Mouse (Mus musculus) erythroblast, embryonic 14.5 days (primary cell): ENCODE measurements around the gene Relt. TPM values are rescaled to one million over a fixed set of nuclear protein-coding genes. Genes with fewer than 3 reads are reported as not detected.

Source experiments
- H3K27me3 ChIP-seq: 2 replicates; pipeline ENCODE4 v1.6.1; 2012; ENCODE audit warnings: inconsistent platforms; ENCODE audit not compliant: control insufficient read depth
- H3K36me3 ChIP-seq: 2 replicates; pipeline ENCODE4 v1.6.1; 2012; ENCODE audit warnings: mild to moderate bottlenecking, inconsistent platforms; ENCODE audit not compliant: control insufficient read depth
- H3K4me1 ChIP-seq: 2 replicates; pipeline ENCODE4 v1.6.1; 2012; ENCODE audit warnings: inconsistent platforms; ENCODE audit not compliant: control insufficient read depth
- H3K4me3 ChIP-seq: replicated peaks from 2 replicates; pipeline ENCODE3; 2012; ENCODE audit warnings: moderate library complexity, mild to moderate bottlenecking, inconsistent platforms
- H3K9me3 ChIP-seq: 2 replicates; pipeline ENCODE4 v1.6.1; 2012; ENCODE audit warnings: low read length, inconsistent platforms, mixed read lengths; ENCODE audit not compliant: control insufficient read depth
- GATA1 ChIP-seq: IDR thresholded peaks from 2 replicates; pipeline ENCODE4 v1.6.1; 2012; ENCODE audit warnings: low read length, inconsistent platforms, mixed read lengths
- TAL1 ChIP-seq: IDR thresholded peaks from 3 replicates; pipeline ENCODE4 v1.6.1; 2012; ENCODE audit warnings: low read length, inconsistent platforms, mixed read lengths
- polyA plus RNA-seq: library from polyadenylated mRNA; stranded (reverse); fragments of >175 nt; gene quantifications from 2 replicates; pipeline ENCODE4 v1.2.3, GENCODE M21; 2012

Gene Relt
- polyA plus RNA-seq, 1 experiment, result 17.6 TPM

DNA sequence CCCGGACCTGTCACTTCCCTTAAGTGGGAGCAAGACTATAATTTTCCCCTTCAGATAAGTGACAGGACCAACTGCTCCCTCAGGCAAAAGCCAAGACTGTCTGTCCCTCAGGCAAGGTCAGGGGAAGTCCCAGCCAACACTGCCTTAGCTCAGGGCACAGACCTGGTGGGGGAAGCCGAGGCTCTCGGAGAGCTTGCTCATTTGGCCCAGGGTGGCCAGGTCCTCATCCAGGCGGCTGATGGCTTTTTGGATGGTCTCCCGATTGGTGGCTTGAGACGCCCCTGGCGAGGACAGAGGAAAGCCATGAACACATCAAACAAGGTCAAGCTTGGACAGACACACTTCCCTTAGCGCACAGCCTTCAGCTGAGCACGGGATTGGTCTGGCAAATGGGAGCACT is 18.3 kb upstream of the Relt start:
- Histone ChIP-seq H3K27me3 (no peaks in the 10 kb centered on the region), H3K4me1 (peaks cover 9% of the 10 kb centered on the region), H3K36me3 (peaks cover 11% of the 10 kb centered on the region; the same call in 1 of the 2 replicates), H3K9me3 (no peaks in the 10 kb centered on the region), H3K4me3 (no peak overlapping the region)
- no peak for TF ChIP-seq GATA1
- no peak for TF ChIP-seq TAL1

GRCm38 (mm10) chr7:100879595-100879994 is 16.3 kb upstream of the Relt start:
- peak overlapping the region; percentile 36 for H3K4me3 ChIP-seq
- TF ChIP-seq TAL1 (no peak), GATA1 (no peak)
- no peaks in the 10 kb centered on the region for H3K9me3 ChIP-seq
- H3K4me1 ChIP-seq, result peaks cover 11% of the 10 kb centered on the region
- no peaks in the 10 kb centered on the region for H3K27me3 ChIP-seq
- peaks cover 10% of the 10 kb centered on the region; the same call in 1 of the 2 replicates for H3K36me3 ChIP-seq

- H3K27me3 ChIP-seq, result no peaks in the 10 kb centered on the region
- TF ChIP-seq TAL1, result no peak
- TF ChIP-seq GATA1, result no peak
- H3K36me3 ChIP-seq, result peaks cover 11% of the 10 kb centered on the region; the same call in 1 of the 2 replicates
- H3K9me3 ChIP-seq, result no peaks in the 10 kb centered on the region
- H3K4me1 ChIP-seq, result peaks cover 11% of the 10 kb centered on the region
- H3K4me3 ChIP-seq, result no peak overlapping the region
Measured at GRCm38 (mm10) chr7:100876771-100877170, 13.5 kb upstream of the Relt start.

GRCm38 (mm10) chr7:100876293-100876692 is 13.0 kb upstream of the Relt start:
- Histone ChIP-seq H3K9me3 (no peaks in the 10 kb centered on the region), H3K27me3 (no peaks in the 10 kb centered on the region), H3K36me3 (peaks cover 11% of the 10 kb centered on the region; the same call in 1 of the 2 replicates), H3K4me1 (peaks cover 11% of the 10 kb centered on the region), H3K4me3 (no peak overlapping the region)
- TF ChIP-seq TAL1 (no peak), GATA1 (no peak)

- Histone ChIP-seq H3K27me3 (no peaks in the 10 kb centered on the region), H3K4me3 (no peak overlapping the region), H3K4me1 (peaks cover 11% of the 10 kb centered on the region), H3K9me3 (no peaks in the 10 kb centered on the region), H3K36me3 (peaks cover 11% of the 10 kb centered on the region; the same call in 1 of the 2 replicates)
- TF ChIP-seq GATA1 (no peak), TAL1 (no peak)
Measured at GRCm38 (mm10) chr7:100875822-100876221, 12.6 kb upstream of the Relt start.

GRCm38 (mm10) chr7:100873197-100873596 is 10.0 kb upstream of the Relt start:
- Histone ChIP-seq H3K9me3 (no peaks in the 10 kb centered on the region), H3K36me3 (peaks cover 9% of the 10 kb centered on the region; the same call in 1 of the 2 replicates), H3K4me1 (peaks cover 7% of the 10 kb centered on the region), H3K4me3 (no peak overlapping the region), H3K27me3 (no peaks in the 10 kb centered on the region)
- TF ChIP-seq GATA1 (no peak), TAL1 (no peak)

- H3K36me3 ChIP-seq, result peaks cover 9% of the 10 kb centered on the region; the same call in 1 of the 2 replicates
- peaks cover 20% of the 10 kb centered on the region for H3K4me1 ChIP-seq
- H3K27me3 ChIP-seq, result no peaks in the 10 kb centered on the region
- no peaks in the 10 kb centered on the region for H3K9me3 ChIP-seq
- TF ChIP-seq GATA1 (no peak), TAL1 (no peak)
- H3K4me3 ChIP-seq, result no peak overlapping the region
Measured at GRCm38 (mm10) chr7:100871892-100872291, 8.6 kb upstream of the Relt start.

- TF ChIP-seq TAL1, result no peak
- no peak for TF ChIP-seq GATA1
- no peak overlapping the region for H3K4me3 ChIP-seq
- no peaks in the 10 kb centered on the region for H3K9me3 ChIP-seq
- H3K27me3 ChIP-seq, result no peaks in the 10 kb centered on the region
- H3K4me1 ChIP-seq, result peaks cover 25% of the 10 kb centered on the region
- H3K36me3 ChIP-seq, result peaks cover 4% of the 10 kb centered on the region; the same call in 1 of the 2 replicates
Measured at GRCm38 (mm10) chr7:100871355-100871754, 8.1 kb upstream of the Relt start.

DNA sequence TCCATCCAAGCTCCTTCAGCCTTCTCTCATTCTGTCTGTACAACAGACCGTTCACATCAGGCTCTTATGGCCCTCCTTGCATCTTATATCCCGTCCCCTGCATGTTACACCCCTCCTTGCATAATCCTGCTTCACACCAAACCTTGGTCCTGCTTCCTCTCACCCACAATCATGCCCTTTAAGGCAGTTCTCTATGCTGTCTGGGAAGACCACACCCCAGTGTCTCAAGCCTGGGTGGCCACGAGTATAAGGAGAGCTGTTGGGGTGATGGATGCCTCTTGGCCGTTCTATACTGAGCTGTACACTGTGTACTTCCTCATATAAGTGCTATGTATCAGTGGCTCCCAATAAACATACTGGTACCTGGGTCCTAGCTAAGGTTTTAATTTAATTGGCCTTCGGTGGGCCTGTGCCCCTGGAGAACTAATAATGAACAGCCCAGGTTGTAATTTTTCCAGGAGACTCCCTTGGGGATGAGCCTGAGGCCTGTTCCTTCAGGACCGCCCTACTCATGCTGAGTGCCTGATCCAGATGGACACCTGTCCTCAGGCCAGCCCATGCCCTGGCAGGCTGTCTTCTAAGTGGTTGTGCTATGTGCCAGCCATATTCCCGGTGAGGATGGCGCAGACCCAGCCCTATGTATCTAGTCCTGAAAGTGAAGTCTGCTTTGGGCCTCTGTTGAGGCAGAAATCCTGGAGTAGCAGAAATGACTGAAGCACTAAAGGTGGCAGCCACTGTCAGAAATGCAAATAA is 6.8 kb upstream of the Relt start:
- H3K4me1 ChIP-seq, result peaks cover 28% of the 10 kb centered on the region
- H3K36me3 ChIP-seq, result peaks cover 3% of the 10 kb centered on the region; the same call in 1 of the 2 replicates
- no peak overlapping the region for H3K4me3 ChIP-seq
- H3K9me3 ChIP-seq, result no peaks in the 10 kb centered on the region
- no peak for TF ChIP-seq GATA1
- TF ChIP-seq TAL1, result no peak
- no peaks in the 10 kb centered on the region for H3K27me3 ChIP-seq
